Mouse (Mus musculus) left cerebral cortex, postnatal 36 days (tissue): ENCODE measurements at regions not wholly inside any gene's neighbourhood (a gene's known extent, or its start where the extent isn't known, plus 50 kb on each side); places are given as distances from the start of the nearest gene placed in this dataset.

Source experiments
- DNase-seq, 2 experiments: peaks; one replicate each; pipeline ENCODE4 v3.0.0; 2021 to 2022; ENCODE audit warnings: low spot score in 2 of 2, mixed read lengths in 1 of 2
- intact Hi-C: fragments of 180-260 bp; cut with DNase I; formaldehyde crosslinking; loops from one replicate; pipeline ENCODE4 v1.15.1; 2025

- intact Hi-C loops: no loop called here
- no peak for DNase-seq
Measured at GRCm38 (mm10) chr8:100796628-100797027, 1380.4 kb upstream of the Cdh8 start.

GRCm38 (mm10) chr8:100793951-100794350 is 1377.7 kb upstream of the Cdh8 start:
- intact Hi-C loops: no loop called here
- DNase-seq: no peak

- intact Hi-C loops: no loop called here
- no peak for DNase-seq
Measured at GRCm38 (mm10) chr8:100790592-100791141, 1374.4 kb upstream of the Cdh8 start.

- DNase-seq: no peak
- intact Hi-C loops: no loop called here
Measured at GRCm38 (mm10) chr8:100788132-100788531, 1371.9 kb upstream of the Cdh8 start.

- peak; percentile 53 to 54 for DNase-seq
- intact Hi-C loops: loop anchor here (10.0 kb wide), 1 partner anchor 1168 kb away; no protein-coding TSS in a partner anchor
Measured at GRCm38 (mm10) chr8:100772742-100773370, 1356.6 kb upstream of the Cdh8 start.

GRCm38 (mm10) chr8:100769617-100770016 is 1353.3 kb upstream of the Cdh8 start:
- intact Hi-C loops: loop anchor here (10.0 kb wide), 1 partner anchor 1165 kb away; no protein-coding TSS in a partner anchor
- no peak for DNase-seq

- no peak for DNase-seq
- intact Hi-C loops: no loop called here
Measured at GRCm38 (mm10) chr8:100733927-100734326, 1317.7 kb upstream of the Cdh8 start.

DNA sequence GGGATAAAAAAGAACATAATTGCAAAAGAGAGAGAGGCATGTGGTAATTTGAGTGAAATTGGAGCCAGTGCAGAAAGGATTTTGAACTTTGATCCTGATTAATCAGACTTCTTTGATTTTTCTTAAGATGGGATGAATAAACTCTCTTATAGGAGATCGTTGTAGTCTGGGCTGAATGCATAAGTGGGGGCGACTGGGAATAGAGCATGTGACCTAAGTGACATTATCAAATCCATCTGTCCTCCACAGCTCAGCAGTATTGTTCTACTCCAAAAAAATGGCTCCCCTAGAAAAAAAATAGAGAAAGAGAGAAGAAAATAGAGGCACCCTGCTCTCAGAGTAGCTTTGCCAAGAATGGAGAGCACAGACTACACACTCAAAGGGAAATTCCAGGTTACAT is 1286.1 kb upstream of the Cdh8 start:
- intact Hi-C loops: no loop called here
- DNase-seq: no peak

DNA sequence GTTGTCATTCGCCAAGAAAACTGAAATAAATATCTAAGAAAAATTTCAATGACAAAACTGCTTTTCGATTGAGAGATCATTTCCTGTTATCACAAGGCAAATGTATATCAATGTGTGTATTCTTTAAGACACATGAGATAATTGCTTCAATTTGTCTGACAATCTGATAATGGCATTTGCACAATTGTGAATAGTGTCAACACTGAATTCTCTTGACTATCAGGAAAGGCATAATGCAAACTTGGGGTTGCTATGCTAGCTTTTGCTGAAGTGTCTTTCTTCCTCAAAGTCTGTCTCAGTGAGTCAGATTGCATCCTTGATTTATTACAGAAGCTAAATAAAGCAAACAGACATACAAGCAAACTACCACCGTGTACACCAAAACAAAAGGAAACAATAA is 1278.8 kb upstream of the Cdh8 start:
- no peak for DNase-seq
- intact Hi-C loops: no loop called here

GRCm38 (mm10) chr8:100678580-100678979 is 1262.3 kb upstream of the Cdh8 start:
- intact Hi-C loops: no loop called here
- no peak for DNase-seq
